Mouse (Mus musculus): ENCODE results near the gene Lrrc36. TPM values are rescaled to one million over a fixed set of nuclear protein-coding genes. Genes with fewer than 3 reads are reported as not detected.
A peak's percentile ranks its signal among the peaks of the same experiment; 100 is the strongest.

The Lrrc36 gene
- polyA plus RNA-seq, 1 experiment from 2014 or later, result 1.6 TPM

DNA sequence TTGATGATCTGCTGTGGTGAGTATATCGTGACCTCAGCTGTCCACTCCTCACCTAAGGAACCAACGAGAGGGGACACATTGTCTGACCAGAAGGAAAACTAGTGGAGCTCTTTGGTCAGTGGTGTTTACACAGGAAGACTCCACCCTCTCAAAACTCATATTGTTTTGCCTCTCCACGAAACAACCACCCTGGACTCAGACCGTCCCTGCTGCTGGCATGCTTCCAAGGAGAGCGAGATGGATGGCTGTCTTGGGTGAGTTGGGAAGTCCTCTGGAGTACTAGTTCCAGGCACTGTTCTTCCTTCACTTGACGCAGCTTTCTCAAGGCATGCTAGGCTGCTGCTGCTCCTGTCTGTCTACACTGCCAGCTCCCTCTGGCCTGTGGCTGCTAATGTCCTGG lies 24.3 kb upstream of the Lrrc36 start:
- H3K27me3 ChIP-seq (ENCODE audit: control insufficient read depth, insufficient read depth, low read depth, low read length), result no peaks in the 10 kb centered on the region
- peak; percentile 37; the same call in 1 of the 2 replicates for ATAC-seq (ENCODE audit: low read depth)
- no peaks in the 10 kb centered on the region for H3K9me3 ChIP-seq (ENCODE audit: control insufficient read depth, low read length)
- H3K27ac ChIP-seq (ENCODE audit: low read length), result no peak overlapping the region
- no peak overlapping the region for H3K9ac ChIP-seq (ENCODE audit: low read length)
- H3K4me2 ChIP-seq (ENCODE audit: low read depth, low read length), result no peak overlapping the region
- H3K4me1 ChIP-seq (replicated peaks; ENCODE audit: control insufficient read depth, insufficient read depth, low read length), result peaks cover 9% of the 10 kb centered on the region
- no peak overlapping the region for H3K4me3 ChIP-seq (ENCODE audit: low read length)
- 36% methylated on average over 6 of the region's 6 CpGs for WGBS
- H3K36me3 ChIP-seq (ENCODE audit: control insufficient read depth, insufficient read depth, low read length), result no peaks in the 10 kb centered on the region

- no peak overlapping the region for H3K4me2 ChIP-seq (ENCODE audit: low read depth, low read length)
- ATAC-seq (ENCODE audit: low read depth), result no peak
- H3K4me1 ChIP-seq (replicated peaks; ENCODE audit: control insufficient read depth, insufficient read depth, low read length), result peaks cover 6% of the 10 kb centered on the region
- H3K36me3 ChIP-seq (ENCODE audit: control insufficient read depth, insufficient read depth, low read length), result no peaks in the 10 kb centered on the region
- no peak overlapping the region for H3K27ac ChIP-seq (ENCODE audit: low read length)
- no peak overlapping the region for H3K9ac ChIP-seq (ENCODE audit: low read length)
- H3K27me3 ChIP-seq (ENCODE audit: control insufficient read depth, insufficient read depth, low read depth, low read length), result no peaks in the 10 kb centered on the region
- 76% methylated on average over 12 of the region's 12 CpGs for WGBS
- no peak overlapping the region for H3K4me3 ChIP-seq (ENCODE audit: low read length)
- H3K9me3 ChIP-seq (ENCODE audit: control insufficient read depth, low read length), result no peaks in the 10 kb centered on the region
Observed at GRCm38 (mm10) chr8:105393089-105393787, 20.1 kb upstream of the Lrrc36 start.

DNA sequence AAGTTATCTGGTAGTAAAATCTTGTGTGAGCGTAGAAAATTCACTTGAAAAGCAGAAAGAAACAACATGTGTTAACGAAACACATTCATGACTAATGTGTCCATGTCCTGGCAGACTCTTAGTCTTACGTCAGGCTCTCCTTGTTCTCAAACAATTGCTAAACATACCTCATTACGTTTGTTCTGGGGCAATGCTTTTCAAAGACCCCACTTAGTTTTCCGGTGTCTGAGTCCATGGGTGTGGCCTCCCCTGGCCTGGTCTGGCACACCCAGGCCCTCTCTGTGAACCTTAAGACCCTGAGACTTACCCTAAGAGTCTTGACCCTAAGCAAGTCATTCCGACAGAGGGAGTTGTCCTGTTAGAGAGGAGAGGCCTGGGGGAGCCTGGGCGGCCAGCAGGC lies 19.5 kb upstream of the Lrrc36 start:
- no peak for ATAC-seq (ENCODE audit: low read depth)
- Histone ChIP-seq H3K9me3 (ENCODE audit: control insufficient read depth, low read length) (no peaks in the 10 kb centered on the region), H3K27me3 (ENCODE audit: control insufficient read depth, insufficient read depth, low read depth, low read length) (no peaks in the 10 kb centered on the region), H3K27ac (ENCODE audit: low read length) (no peak overlapping the region), H3K4me1 (replicated peaks; ENCODE audit: control insufficient read depth, insufficient read depth, low read length) (peaks cover 6% of the 10 kb centered on the region), H3K4me2 (ENCODE audit: low read depth, low read length) (no peak overlapping the region), H3K4me3 (ENCODE audit: low read length) (no peak overlapping the region), H3K36me3 (ENCODE audit: control insufficient read depth, insufficient read depth, low read length) (no peaks in the 10 kb centered on the region), H3K9ac (ENCODE audit: low read length) (no peak overlapping the region)
- WGBS, result 61% methylated on average over 7 of the region's 7 CpGs

DNA sequence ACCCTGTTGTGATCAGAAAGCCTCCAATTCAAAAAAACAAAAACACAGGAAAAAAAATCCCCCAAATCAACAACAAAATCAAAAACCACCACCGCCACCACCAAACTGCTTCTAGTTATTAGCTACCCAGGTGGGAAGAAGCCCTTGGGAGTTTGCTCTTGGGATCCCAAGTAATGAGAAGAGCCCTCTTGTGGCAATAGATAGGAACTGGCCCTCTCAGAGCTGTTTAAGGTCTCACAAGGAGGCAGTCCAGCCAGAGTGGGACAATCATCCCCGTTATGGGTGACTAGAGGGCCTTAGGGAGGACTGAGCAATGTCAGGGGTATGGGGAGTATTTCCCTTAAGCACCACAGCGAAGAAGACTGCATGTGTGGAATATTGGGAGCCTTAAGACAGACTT lies 15.6 kb upstream of the Lrrc36 start:
- no peak overlapping the region for H3K4me2 ChIP-seq (ENCODE audit: low read depth, low read length)
- H3K27me3 ChIP-seq (ENCODE audit: control insufficient read depth, insufficient read depth, low read depth, low read length), result no peaks in the 10 kb centered on the region
- no peak overlapping the region for H3K9ac ChIP-seq (ENCODE audit: low read length)
- H3K4me3 ChIP-seq (ENCODE audit: low read length), result no peak overlapping the region
- H3K9me3 ChIP-seq (ENCODE audit: control insufficient read depth, low read length), result no peaks in the 10 kb centered on the region; the same call in 1 of the 2 replicates
- H3K36me3 ChIP-seq (ENCODE audit: control insufficient read depth, insufficient read depth, low read length), result no peaks in the 10 kb centered on the region
- H3K4me1 ChIP-seq (replicated peaks; ENCODE audit: control insufficient read depth, insufficient read depth, low read length), result no peaks in the 10 kb centered on the region; the same call in 1 of the 2 replicates
- no peak overlapping the region for H3K27ac ChIP-seq (ENCODE audit: low read length)
- 30% methylated on average over 3 of the region's 3 CpGs for WGBS
- ATAC-seq (ENCODE audit: low read depth), result 0 out of 2 replicates have a peak, but pooled peaks have one; percentile 38

GRCm38 (mm10) chr8:105400016-105400415 lies 13.4 kb upstream of the Lrrc36 start:
- Histone ChIP-seq H3K27ac (ENCODE audit: low read length) (no peak overlapping the region), H3K27me3 (ENCODE audit: control insufficient read depth, insufficient read depth, low read depth, low read length) (no peaks in the 10 kb centered on the region), H3K4me1 (replicated peaks; ENCODE audit: control insufficient read depth, insufficient read depth, low read length) (peaks cover 3% of the 10 kb centered on the region; the same call in 1 of the 2 replicates), H3K9me3 (ENCODE audit: control insufficient read depth, low read length) (no peaks in the 10 kb centered on the region; the same call in 1 of the 2 replicates), H3K36me3 (ENCODE audit: control insufficient read depth, insufficient read depth, low read length) (no peaks in the 10 kb centered on the region), H3K4me2 (ENCODE audit: low read depth, low read length) (no peak overlapping the region), H3K4me3 (ENCODE audit: low read length) (no peak overlapping the region), H3K9ac (ENCODE audit: low read length) (no peak overlapping the region)
- no peak for ATAC-seq (ENCODE audit: low read depth)
- 86% methylated on average over 5 of the region's 5 CpGs for WGBS

DNA sequence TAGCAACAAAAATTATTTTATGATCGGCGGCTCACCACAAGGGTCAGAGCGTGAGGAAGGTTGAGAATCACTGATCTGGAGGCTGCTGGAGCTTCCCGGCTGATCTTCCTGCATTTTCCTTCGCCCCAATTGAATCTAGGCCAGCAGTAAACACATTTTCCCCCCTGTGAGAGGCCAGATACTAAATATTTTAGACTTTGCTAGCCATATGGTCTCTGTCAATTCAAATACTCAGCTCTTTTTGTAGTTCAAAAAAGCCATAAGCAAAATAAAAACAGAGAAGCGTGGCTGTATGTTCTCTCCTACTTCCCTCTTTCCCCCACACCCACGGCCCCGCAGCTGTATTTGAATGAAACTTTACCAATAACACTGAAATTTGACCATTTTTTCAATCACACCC lies 9.9 kb upstream of the Lrrc36 start:
- ATAC-seq (ENCODE audit: low read depth), result peak; percentile 55; the same call in 1 of the 2 replicates

GRCm38 (mm10) chr8:105404496-105404895 lies 8.9 kb upstream of the Lrrc36 start:
- no peak for ATAC-seq (ENCODE audit: low read depth)
- H3K27ac ChIP-seq (ENCODE audit: low read length), result no peak overlapping the region
- 70% methylated on average over 1 of the region's 1 CpGs for WGBS
- peaks cover 14% of the 10 kb centered on the region for H3K4me1 ChIP-seq (replicated peaks; ENCODE audit: control insufficient read depth, insufficient read depth, low read length)
- H3K4me2 ChIP-seq (ENCODE audit: low read depth, low read length), result no peak overlapping the region
- H3K9me3 ChIP-seq (ENCODE audit: control insufficient read depth, low read length), result no peaks in the 10 kb centered on the region; the same call in 1 of the 2 replicates
- H3K9ac ChIP-seq (ENCODE audit: low read length), result no peak overlapping the region
- H3K27me3 ChIP-seq (ENCODE audit: control insufficient read depth, insufficient read depth, low read depth, low read length), result no peaks in the 10 kb centered on the region
- H3K36me3 ChIP-seq (ENCODE audit: control insufficient read depth, insufficient read depth, low read length), result no peaks in the 10 kb centered on the region
- no peak overlapping the region for H3K4me3 ChIP-seq (ENCODE audit: low read length)

More for the DNA sequence above, 9.9 kb upstream of the Lrrc36 start:
- no peak overlapping the region for H3K4me2 ChIP-seq (ENCODE audit: low read depth, low read length)
- H3K27ac ChIP-seq (ENCODE audit: low read length), result no peak overlapping the region; the same call in none of the 2 replicates
- 66% methylated on average over 8 of the region's 8 CpGs for WGBS
- no peak overlapping the region for H3K9ac ChIP-seq (ENCODE audit: low read length)
- H3K9me3 ChIP-seq (ENCODE audit: control insufficient read depth, low read length), result no peaks in the 10 kb centered on the region; the same call in 1 of the 2 replicates
- no peaks in the 10 kb centered on the region for H3K27me3 ChIP-seq (ENCODE audit: control insufficient read depth, insufficient read depth, low read depth, low read length)
- no peak overlapping the region for H3K4me3 ChIP-seq (ENCODE audit: low read length)
- peaks cover 14% of the 10 kb centered on the region for H3K4me1 ChIP-seq (replicated peaks; ENCODE audit: control insufficient read depth, insufficient read depth, low read length)
- H3K36me3 ChIP-seq (ENCODE audit: control insufficient read depth, insufficient read depth, low read length), result no peaks in the 10 kb centered on the region

- H3K4me3 ChIP-seq (ENCODE audit: low read length), result no peak overlapping the region
- H3K4me1 ChIP-seq (replicated peaks; ENCODE audit: control insufficient read depth, insufficient read depth, low read length), result peaks cover 14% of the 10 kb centered on the region
- H3K27me3 ChIP-seq (ENCODE audit: control insufficient read depth, insufficient read depth, low read depth, low read length), result no peaks in the 10 kb centered on the region
- H3K36me3 ChIP-seq (ENCODE audit: control insufficient read depth, insufficient read depth, low read length), result no peaks in the 10 kb centered on the region
- peak overlapping the region; percentile 25 for H3K4me2 ChIP-seq (ENCODE audit: low read depth, low read length)
- WGBS, result 20% methylated on average over 10 of the region's 10 CpGs
- ATAC-seq (ENCODE audit: low read depth), result peak; percentile 81
- H3K9ac ChIP-seq (ENCODE audit: low read length), result 0 out of 2 replicates have a peak overlapping the region, but pooled peaks have one; percentile 19
- H3K27ac ChIP-seq (ENCODE audit: low read length), result peak overlapping the region; percentile 77
- no peaks in the 10 kb centered on the region for H3K9me3 ChIP-seq (ENCODE audit: control insufficient read depth, low read length)
Observed at GRCm38 (mm10) chr8:105406416-105406815, 7.0 kb upstream of the Lrrc36 start.

- Histone ChIP-seq H3K9me3 (ENCODE audit: control insufficient read depth, low read length) (no peaks in the 10 kb centered on the region), H3K36me3 (ENCODE audit: control insufficient read depth, insufficient read depth, low read length) (no peaks in the 10 kb centered on the region), H3K4me3 (ENCODE audit: low read length) (no peak overlapping the region), H3K27ac (ENCODE audit: low read length) (no peak overlapping the region), H3K9ac (ENCODE audit: low read length) (no peak overlapping the region), H3K27me3 (ENCODE audit: control insufficient read depth, insufficient read depth, low read depth, low read length) (peaks cover 9% of the 10 kb centered on the region), H3K4me1 (replicated peaks; ENCODE audit: control insufficient read depth, insufficient read depth, low read length) (peaks cover 13% of the 10 kb centered on the region), H3K4me2 (ENCODE audit: low read depth, low read length) (no peak overlapping the region)
- 50% methylated on average over 7 of the region's 7 CpGs for WGBS
- ATAC-seq (ENCODE audit: low read depth), result no peak
Observed at GRCm38 (mm10) chr8:105408331-105408730, 5.0 kb upstream of the Lrrc36 start.

Measured in lung, embryonic 16.5 days (tissue).